Mouse (Mus musculus) forebrain, embryonic 11.5 days (tissue): ENCODE data around the gene Hs2st1. TPM values are rescaled to one million over a fixed set of nuclear protein-coding genes. Genes with fewer than 3 reads are reported as not detected.

Experiments
- ATAC-seq: fragments of 200-750 bp; cut with Nextera tagmentation; replicated peaks from 2 replicates; pipeline ENCODE4 v1.8.0; 2017; ENCODE audit warnings: moderate TSS enrichment; ENCODE audit not compliant: low FRiP score
- DNase-seq: peaks from one replicate; pipeline ENCODE4 v3.0.0-alpha.2; 2017; ENCODE audit warnings: low spot score
- H3K27ac ChIP-seq: fragments of 300-500 bp; sonication (generic); 2 replicates; pipeline ENCODE4 v1.5.1; 2014; ENCODE audit warnings: low read depth, low read length
- H3K27me3 ChIP-seq: fragments of 300-500 bp; sonication (generic); 2 replicates; pipeline ENCODE4 v1.6.1; 2014; ENCODE audit warnings: mild to moderate bottlenecking, low read length, mixed read lengths; ENCODE audit not compliant: control insufficient read depth, insufficient read depth
- H3K36me3 ChIP-seq: fragments of 300-500 bp; sonication (generic); 2 replicates; pipeline ENCODE4 v1.6.1; 2014; ENCODE audit warnings: mild to moderate bottlenecking, low read length, moderate library complexity, mixed read lengths; ENCODE audit not compliant: control insufficient read depth, insufficient read depth
- H3K4me1 ChIP-seq: fragments of 300-500 bp; sonication (generic); replicated peaks from 2 replicates; pipeline ENCODE4 v1.6.1; 2014; ENCODE audit warnings: low read length, mixed read lengths; ENCODE audit not compliant: control insufficient read depth, insufficient read depth
- H3K4me2 ChIP-seq: fragments of 300-500 bp; sonication (generic); 2 replicates; pipeline ENCODE4 v1.6.1; 2014; ENCODE audit warnings: low read depth, mild to moderate bottlenecking, low read length, moderate library complexity, mixed read lengths; ENCODE audit not compliant: severe bottlenecking
- H3K4me3 ChIP-seq: fragments of 300-500 bp; sonication (generic); 2 replicates; pipeline ENCODE4 v1.5.1; 2014; ENCODE audit warnings: low read depth, low read length
- H3K9ac ChIP-seq: fragments of 300-500 bp; sonication (generic); 2 replicates; pipeline ENCODE4 v1.6.1; 2014; ENCODE audit warnings: low read length
- H3K9me3 ChIP-seq: fragments of 300-500 bp; sonication (generic); 2 replicates; pipeline ENCODE4 v1.6.1; 2016; ENCODE audit warnings: low read length, mixed read lengths; ENCODE audit not compliant: control insufficient read depth
- WGBS: fragments of 180-500 bp; shearing (Covaris S2); extraction: QIAGEN DNeasy Blood & Tissue Kit; methylation state at CpG from one replicate; pipeline ENCODE4 v1.1.7; 2014; 5-methylcytosine and 5-hydroxymethylcytosine counted together
- polyA plus RNA-seq: library from polyadenylated mRNA; unstranded; fragments of >200 nt; fragmentation: Nextera tagmentation; extraction: Ambion mirVana; gene quantifications from 2 replicates; pipeline ENCODE4 v1.2.1, GENCODE M21; 2014

Gene Hs2st1
- polyA plus RNA-seq, 1 experiment from 2014 or later = 25.3 TPM

GRCm38 (mm10) chr3:144551416-144551815 lies 18.6 kb downstream of the Hs2st1 start:
- 80% methylated on average over 4 of the region's 4 CpGs for WGBS
- H3K27ac ChIP-seq = no peak overlapping the region
- H3K27me3 ChIP-seq = no peaks in the 10 kb centered on the region
- H3K4me1 ChIP-seq = peaks cover 12% of the 10 kb centered on the region
- H3K9ac ChIP-seq = no peak overlapping the region
- ATAC-seq (no peak), DNase-seq (no peak)
- no peaks in the 10 kb centered on the region for H3K36me3 ChIP-seq
- H3K9me3 ChIP-seq = no peaks in the 10 kb centered on the region
- H3K4me2 ChIP-seq = no peak overlapping the region
- H3K4me3 ChIP-seq = no peak overlapping the region

- no peak for ATAC-seq
- H3K27ac ChIP-seq = no peak overlapping the region
- 72% methylated on average over 5 of the region's 5 CpGs for WGBS
Observed at GRCm38 (mm10) chr3:144550659-144551058, 19.3 kb downstream of the Hs2st1 start.

GRCm38 (mm10) chr3:144550036-144550435 lies 19.9 kb downstream of the Hs2st1 start:
- 92% methylated on average over 5 of the region's 5 CpGs for WGBS
- H3K27ac ChIP-seq = no peak overlapping the region
- H3K4me3 ChIP-seq = no peak overlapping the region
- H3K4me2 ChIP-seq = no peak overlapping the region
- no peaks in the 10 kb centered on the region for H3K9me3 ChIP-seq
- H3K9ac ChIP-seq = no peak overlapping the region
- H3K36me3 ChIP-seq = no peaks in the 10 kb centered on the region
- no peak for DNase-seq
- H3K27me3 ChIP-seq = no peaks in the 10 kb centered on the region
- H3K4me1 ChIP-seq = peaks cover 12% of the 10 kb centered on the region
- ATAC-seq = no peak

More at GRCm38 (mm10) chr3:144550659-144551058, 19.3 kb downstream of the Hs2st1 start:
- Histone ChIP-seq H3K9me3 (no peaks in the 10 kb centered on the region), H3K4me1 (peaks cover 12% of the 10 kb centered on the region), H3K4me3 (no peak overlapping the region), H3K4me2 (no peak overlapping the region), H3K9ac (no peak overlapping the region), H3K36me3 (no peaks in the 10 kb centered on the region), H3K27me3 (no peaks in the 10 kb centered on the region)
- DNase-seq = no peak

GRCm38 (mm10) chr3:144548186-144548845 lies 21.7 kb downstream of the Hs2st1 start:
- H3K9me3 ChIP-seq = no peaks in the 10 kb centered on the region
- ATAC-seq (no peak), DNase-seq (no peak)
- no peaks in the 10 kb centered on the region for H3K36me3 ChIP-seq
- no peaks in the 10 kb centered on the region for H3K27me3 ChIP-seq
- no peak overlapping the region for H3K4me2 ChIP-seq
- no peak overlapping the region for H3K27ac ChIP-seq
- H3K4me3 ChIP-seq = no peak overlapping the region
- peaks cover 4% of the 10 kb centered on the region; the same call in 1 of the 2 replicates for H3K4me1 ChIP-seq
- no peak overlapping the region for H3K9ac ChIP-seq
- WGBS = 88% methylated on average over 7 of the region's 7 CpGs

GRCm38 (mm10) chr3:144546490-144546889 lies 23.5 kb downstream of the Hs2st1 start:
- Histone ChIP-seq H3K9ac (no peak overlapping the region), H3K4me2 (no peak overlapping the region), H3K36me3 (no peaks in the 10 kb centered on the region), H3K9me3 (no peaks in the 10 kb centered on the region), H3K4me3 (no peak overlapping the region), H3K4me1 (peaks cover 4% of the 10 kb centered on the region; the same call in 1 of the 2 replicates), H3K27ac (peak overlapping the region; percentile 32), H3K27me3 (no peaks in the 10 kb centered on the region)
- DNase-seq (no peak), ATAC-seq (no peak; the same call in 1 of the 2 replicates)
- 38% methylated on average over 4 of the region's 4 CpGs for WGBS

GRCm38 (mm10) chr3:144545832-144546231 lies 24.1 kb downstream of the Hs2st1 start:
- DNase-seq (no peak), ATAC-seq (peak; percentile 44)
- H3K9ac ChIP-seq = no peak overlapping the region
- no peaks in the 10 kb centered on the region for H3K27me3 ChIP-seq
- H3K4me1 ChIP-seq = peaks cover 2% of the 10 kb centered on the region; the same call in 1 of the 2 replicates
- H3K27ac ChIP-seq = peak overlapping the region; percentile 55
- no peak overlapping the region for H3K4me2 ChIP-seq
- H3K4me3 ChIP-seq = no peak overlapping the region
- no peaks in the 10 kb centered on the region for H3K36me3 ChIP-seq
- no peaks in the 10 kb centered on the region for H3K9me3 ChIP-seq
- 27% methylated on average over 4 of the region's 4 CpGs for WGBS

- WGBS = 87% methylated on average over 7 of the region's 7 CpGs
- H3K4me3 ChIP-seq = no peak overlapping the region
- peaks cover 2% of the 10 kb centered on the region; the same call in 1 of the 2 replicates for H3K4me1 ChIP-seq
- no peak for DNase-seq
- H3K27ac ChIP-seq = no peak overlapping the region
- no peak; the same call in 1 of the 2 replicates for ATAC-seq
- H3K9ac ChIP-seq = no peak overlapping the region
- H3K4me2 ChIP-seq = no peak overlapping the region
- H3K27me3 ChIP-seq = no peaks in the 10 kb centered on the region
- H3K36me3 ChIP-seq = no peaks in the 10 kb centered on the region
- no peaks in the 10 kb centered on the region for H3K9me3 ChIP-seq
Observed at GRCm38 (mm10) chr3:144545152-144545551, 24.8 kb downstream of the Hs2st1 start.

GRCm38 (mm10) chr3:144541906-144542438 lies 28.0 kb downstream of the Hs2st1 start:
- WGBS = 85% methylated on average over 6 of the region's 6 CpGs
- ATAC-seq (no peak), DNase-seq (no peak)
- no peak overlapping the region for H3K4me2 ChIP-seq
- H3K36me3 ChIP-seq = no peaks in the 10 kb centered on the region
- H3K4me3 ChIP-seq = no peak overlapping the region
- H3K9me3 ChIP-seq = no peaks in the 10 kb centered on the region
- H3K27me3 ChIP-seq = no peaks in the 10 kb centered on the region
- no peak overlapping the region for H3K9ac ChIP-seq
- H3K27ac ChIP-seq = no peak overlapping the region
- peaks cover 2% of the 10 kb centered on the region; the same call in 1 of the 2 replicates for H3K4me1 ChIP-seq

GRCm38 (mm10) chr3:144540805-144541204 lies 29.2 kb downstream of the Hs2st1 start:
- ATAC-seq = no peak
- DNase-seq = no peak
- 85% methylated on average over 3 of the region's 3 CpGs for WGBS
- H3K9ac ChIP-seq = no peak overlapping the region
- no peaks in the 10 kb centered on the region for H3K9me3 ChIP-seq
- H3K4me1 ChIP-seq = no peaks in the 10 kb centered on the region; the same call in 1 of the 2 replicates
- no peaks in the 10 kb centered on the region for H3K27me3 ChIP-seq
- H3K27ac ChIP-seq = no peak overlapping the region
- no peaks in the 10 kb centered on the region for H3K36me3 ChIP-seq
- H3K4me2 ChIP-seq = no peak overlapping the region
- H3K4me3 ChIP-seq = no peak overlapping the region
